Mouse (Mus musculus) erythroblast, embryonic 14.5 days (primary cell): ENCODE results near the gene Adm2.

ENCODE experiments used
- GATA1 ChIP-seq: IDR thresholded peaks from 2 replicates; pipeline ENCODE4 v1.6.1; 2012; ENCODE audit warnings: low read length, inconsistent platforms, mixed read lengths
- TAL1 ChIP-seq: IDR thresholded peaks from 3 replicates; pipeline ENCODE4 v1.6.1; 2012; ENCODE audit warnings: low read length, inconsistent platforms, mixed read lengths

DNA sequence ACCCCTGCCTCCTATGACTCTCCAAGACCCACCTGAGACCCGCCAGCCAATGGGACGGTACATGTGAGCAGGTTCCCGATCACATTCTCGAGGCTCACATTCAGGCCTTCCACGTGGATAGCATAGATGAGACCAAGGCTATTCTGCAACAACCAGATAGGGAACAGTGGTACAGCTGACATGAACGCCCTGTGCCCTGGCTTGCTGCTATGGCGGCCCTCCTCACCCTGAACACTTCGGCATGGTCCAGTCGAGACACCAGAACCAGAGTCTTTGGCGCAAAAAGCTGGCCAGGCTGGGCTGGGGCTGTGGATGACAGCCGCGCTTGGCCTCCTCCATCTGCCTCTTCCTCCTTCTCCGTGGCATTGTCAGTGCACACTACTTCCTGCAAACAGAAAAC is 15.1 kb upstream of the Adm2 start:
- TF ChIP-seq GATA1 (no peak), TAL1 (no peak)
